Mouse (Mus musculus) MEL (cell line): ENCODE measurements around the gene Cox4i2. TPM values are rescaled to one million over a fixed set of nuclear protein-coding genes. Genes with fewer than 3 reads are reported as not detected.

Source experiments
- DNase-seq: peaks from one replicate; pipeline ENCODE4 v3.0.0; 2011; ENCODE audit warnings: low read depth, low spot score
- H3K27ac ChIP-seq: 2 replicates; pipeline ENCODE4 v1.5.1; 2012; ENCODE audit warnings: low read depth, mild to moderate bottlenecking, control low read depth, low read length, moderate library complexity; ENCODE audit not compliant: control insufficient read depth
- H3K27me3 ChIP-seq, 2 experiments: fragments of 150-350 bp in 1 of 2; sonication (generic) in 1 of 2; 2 replicates each; pipeline ENCODE4 v1.6.1; 2012; ENCODE audit warnings: low read length in 2 of 2, mild to moderate bottlenecking in 2 of 2, improper control_type of control experiment in 1 of 2, moderate library complexity in 1 of 2; ENCODE audit not compliant: insufficient read depth in 2 of 2, control insufficient read depth in 1 of 2
- H3K36me3 ChIP-seq, 2 experiments: 2 replicates each; pipeline ENCODE4 v1.6.1; 2012 to 2014; ENCODE audit warnings: low read length in 2 of 2, improper control_type of control experiment in 1 of 2, inconsistent platforms in 1 of 2, mild to moderate bottlenecking in 1 of 2; ENCODE audit not compliant: insufficient read depth in 2 of 2, control insufficient read depth in 1 of 2
- H3K4me1 ChIP-seq, 2 experiments: fragments of 150-350 bp in 1 of 2; sonication (generic) in 1 of 2; 2 replicates each; pipeline ENCODE4 v1.6.1; 2012; ENCODE audit warnings: low read length in 2 of 2, improper control_type of control experiment in 1 of 2, mild to moderate bottlenecking in 1 of 2; ENCODE audit not compliant: insufficient read depth in 2 of 2, control insufficient read depth in 1 of 2
- H3K4me3 ChIP-seq, 2 experiments: fragments of 150-350 bp in 1 of 2; sonication (generic) in 1 of 2; 2 replicates each; pipeline ENCODE4 v1.5.1; 2012; ENCODE audit warnings: low read depth in 2 of 2, low read length in 2 of 2, mild to moderate bottlenecking in 2 of 2, moderate library complexity in 2 of 2, control low read depth in 1 of 2, improper control_type of control experiment in 1 of 2; ENCODE audit not compliant: control insufficient read depth in 1 of 2, insufficient read depth in 1 of 2
- H3K79me2 ChIP-seq: 2 replicates; pipeline ENCODE4 v1.6.1; 2012; ENCODE audit warnings: mild to moderate bottlenecking, low read length, moderate library complexity; ENCODE audit not compliant: control insufficient read depth, poor library complexity, insufficient read depth
- H3K9ac ChIP-seq: 2 replicates; pipeline ENCODE4 v1.6.1; 2012; ENCODE audit warnings: low read depth, mild to moderate bottlenecking, control low read depth, low read length, moderate library complexity; ENCODE audit not compliant: control insufficient read depth, poor library complexity, severe bottlenecking
- H3K9me3 ChIP-seq: fragments of 150-350 bp; sonication (generic); replicated peaks from 2 replicates; pipeline ENCODE4 v1.6.1; 2012; ENCODE audit warnings: mild to moderate bottlenecking, low read length, improper control_type of control experiment, moderate library complexity; ENCODE audit not compliant: insufficient read depth
- BHLHE40 ChIP-seq: IDR thresholded peaks from 2 replicates; pipeline ENCODE4 v1.6.1; 2012; ENCODE audit warnings: low read depth, mild to moderate bottlenecking, inconsistent platforms, low read length, improper control_type of control experiment, borderline replicate concordance
- CHD1 ChIP-seq: IDR thresholded peaks from 2 replicates; pipeline ENCODE4 v1.6.1; 2012; ENCODE audit warnings: low read depth, mild to moderate bottlenecking, inconsistent platforms, low read length, improper control_type of control experiment
- CHD2 ChIP-seq: IDR thresholded peaks from 2 replicates; pipeline ENCODE4 v1.6.1; 2011; ENCODE audit warnings: low read length, improper control_type of control experiment
- CTCF ChIP-seq, 3 experiments: IDR thresholded peaks in 2 of 3; conservative IDR thresholded peaks in 1 of 3; 2 replicates each; pipeline ENCODE4 v1.5.1; 2011 to 2012; ENCODE audit warnings: low read length in 3 of 3, low read depth in 2 of 3, mild to moderate bottlenecking in 2 of 3, improper control_type of control experiment in 1 of 3, inconsistent platforms in 1 of 3, mixed read lengths in 1 of 3, moderate library complexity in 1 of 3; ENCODE audit not compliant: control insufficient read depth in 1 of 3, insufficient read depth in 1 of 3, poor library complexity in 1 of 3, severe bottlenecking in 1 of 3
- EP300 ChIP-seq, 2 experiments: IDR thresholded peaks; 2 replicates each; pipeline ENCODE4 v1.6.1; 2011; ENCODE audit warnings: improper control_type of control experiment in 2 of 2, low read length in 2 of 2, low read depth in 1 of 2, mild to moderate bottlenecking in 1 of 2
- GABPA ChIP-seq: IDR thresholded peaks from 2 replicates; pipeline ENCODE4 v1.6.1; 2012; ENCODE audit warnings: low read depth, mild to moderate bottlenecking, inconsistent platforms, low read length, improper control_type of control experiment, moderate library complexity
- GATA1 ChIP-seq: IDR thresholded peaks from 2 replicates; pipeline ENCODE4 v1.6.1; 2011; ENCODE audit warnings: low read depth, low read length, improper control_type of control experiment
- MAX ChIP-seq: IDR thresholded peaks from 2 replicates; pipeline ENCODE4 v1.6.1; 2011; ENCODE audit warnings: low read length, improper control_type of control experiment
- MAZ ChIP-seq: IDR thresholded peaks from 2 replicates; pipeline ENCODE4 v1.6.1; 2012; ENCODE audit warnings: low read depth, mild to moderate bottlenecking, inconsistent platforms, low read length, improper control_type of control experiment
- MEF2A ChIP-seq: IDR thresholded peaks from 2 replicates; pipeline ENCODE4 v1.6.1; 2014; ENCODE audit warnings: low read depth, mild to moderate bottlenecking, inconsistent platforms, low read length, improper control_type of control experiment; ENCODE audit not compliant: poor library complexity, insufficient replicate concordance, severe bottlenecking; ENCODE audit errors: extremely low read depth
- RAD21 ChIP-seq: IDR thresholded peaks from 2 replicates; pipeline ENCODE4 v1.6.1; 2011; ENCODE audit warnings: mild to moderate bottlenecking, low read depth, low read length, improper control_type of control experiment
- TAL1 ChIP-seq: IDR thresholded peaks from 2 replicates; pipeline ENCODE4 v1.6.1; 2012; ENCODE audit warnings: mild to moderate bottlenecking, inconsistent platforms, low read length, moderate library complexity, mixed read lengths
- TCF12 ChIP-seq: IDR thresholded peaks from 2 replicates; pipeline ENCODE4 v1.6.1; 2014; ENCODE audit warnings: low read depth, mild to moderate bottlenecking, inconsistent platforms, low read length, improper control_type of control experiment, moderate library complexity
- UBTF ChIP-seq: IDR thresholded peaks from 2 replicates; pipeline ENCODE4 v1.6.1; 2012; ENCODE audit warnings: low read depth, mild to moderate bottlenecking, inconsistent platforms, low read length, improper control_type of control experiment, moderate library complexity, borderline replicate concordance; ENCODE audit not compliant: insufficient read depth
- USF1 ChIP-seq: IDR thresholded peaks from 2 replicates; pipeline ENCODE4 v1.6.1; 2014; ENCODE audit warnings: low read depth, mild to moderate bottlenecking, inconsistent platforms, low read length, improper control_type of control experiment, moderate library complexity
- USF2 ChIP-seq, 2 experiments: IDR thresholded peaks; 2 replicates each; pipeline ENCODE4 v1.6.1; 2011 to 2012; ENCODE audit warnings: improper control_type of control experiment in 2 of 2, low read length in 2 of 2, borderline replicate concordance in 1 of 2, inconsistent platforms in 1 of 2, low read depth in 1 of 2, mild to moderate bottlenecking in 1 of 2; ENCODE audit not compliant: insufficient read depth in 1 of 2
- ZNF384 ChIP-seq: IDR thresholded peaks from 2 replicates; pipeline ENCODE4 v1.6.1; 2012; ENCODE audit warnings: low read depth, mild to moderate bottlenecking, inconsistent platforms, low read length, improper control_type of control experiment
- polyA plus RNA-seq, 2 experiments: library from polyadenylated mRNA; stranded (reverse) in 1 of 2; unstranded in 1 of 2; fragments of >175 nt in 1 of 2; fragments of >200 nt in 1 of 2; gene quantifications; 2 replicates each; pipeline versions ENCODE4 v1.2.1 to v1.2.4; 2012; ENCODE audit warnings: low replicate concordance in 2 of 2, low read depth in 1 of 2; ENCODE audit not compliant: insufficient read length in 2 of 2, insufficient read depth in 1 of 2, missing spikeins in 1 of 2
- total RNA-seq: library from RNA; depleted of rRNA; stranded (reverse); fragments of 300-350 nt; gene quantifications from 2 replicates; pipeline ENCODE4 v1.2.3, GENCODE M21; 2012

Cox4i2 gene
- total and polyA plus RNA-seq, 3 experiments: 0.17 TPM; not detected in 2

GRCm38 (mm10) chr2:152802303-152802702, 48.3 kb downstream of the Cox4i2 start:
- TF ChIP-seq MAX: no peak
- TF ChIP-seq CHD1: no peak
- TF ChIP-seq TCF12: no peak
- TF ChIP-seq CTCF (IDR thresholded peaks at IDR 0.05 in 2 of 3, conservative IDR thresholded peaks at IDR 0.05 in 1 of 3; ENCODE audit: control insufficient read depth in 1 of 3, insufficient read depth in 1 of 3, low read depth in 2 of 3, low read length in 3 of 3, poor library complexity in 1 of 3, severe bottlenecking in 1 of 3): no peak
- TF ChIP-seq UBTF: no peak
- TF ChIP-seq EP300 (IDR thresholded peaks at IDR 0.05; ENCODE audit: low read depth in 1 of 2, low read length in 2 of 2): no peak
- H3K79me2 ChIP-seq: no peaks in the 10 kb centered on the region
- no peaks in the 10 kb centered on the region for H3K27me3 ChIP-seq
- no peak overlapping the region for H3K9ac ChIP-seq
- H3K4me1 ChIP-seq: peaks cover 7 to 14% of the 10 kb centered on the region in 2 experiments
- no peak overlapping the region for H3K27ac ChIP-seq
- DNase-seq: no peak
- no peak overlapping the region for H3K4me3 ChIP-seq
- H3K9me3 ChIP-seq: no peaks in the 10 kb centered on the region
- peaks cover 0 to 12% of the 10 kb centered on the region in 2 experiments; a peak in 2 of 4 replicates for H3K36me3 ChIP-seq

- H3K79me2 ChIP-seq: no peaks in the 10 kb centered on the region
- H3K9ac ChIP-seq: no peak overlapping the region
- peaks cover 7 to 14% of the 10 kb centered on the region in 2 experiments for H3K4me1 ChIP-seq
- no peak overlapping the region for H3K27ac ChIP-seq
- no peaks in the 10 kb centered on the region for H3K9me3 ChIP-seq
- no peak for DNase-seq
- H3K27me3 ChIP-seq: no peaks in the 10 kb centered on the region
- no peak overlapping the region for H3K4me3 ChIP-seq
- peaks cover 0 to 12% of the 10 kb centered on the region in 2 experiments; a peak in 2 of 4 replicates for H3K36me3 ChIP-seq
- no peak for TF ChIP-seq GATA1
- TF ChIP-seq USF2 (IDR thresholded peaks at IDR 0.05; ENCODE audit: borderline replicate concordance in 1 of 2, insufficient read depth in 1 of 2, low read depth in 1 of 2, low read length in 2 of 2): no peak
- TF ChIP-seq USF1: no peak
- TF ChIP-seq TAL1: no peak
- no peak for TF ChIP-seq MAX
- no peak for TF ChIP-seq ZNF384
- no peak for TF ChIP-seq RAD21
- no peak for TF ChIP-seq MEF2A
- TF ChIP-seq CTCF (IDR thresholded peaks at IDR 0.05 in 2 of 3, conservative IDR thresholded peaks at IDR 0.05 in 1 of 3; ENCODE audit: control insufficient read depth in 1 of 3, insufficient read depth in 1 of 3, low read depth in 2 of 3, low read length in 3 of 3, poor library complexity in 1 of 3, severe bottlenecking in 1 of 3): no peak
- no peak for TF ChIP-seq CHD2
- TF ChIP-seq CHD1: no peak
- no peak for TF ChIP-seq MAZ
- TF ChIP-seq GABPA: no peak
- no peak for TF ChIP-seq BHLHE40
- TF ChIP-seq, all 39 proteins: peak for 0
Observed at GRCm38 (mm10) chr2:152803081-152803480, 49.1 kb downstream of the Cox4i2 start.
